Mouse (Mus musculus): ENCODE measurements around the gene Epb41.

Epb41 gene

DNA sequence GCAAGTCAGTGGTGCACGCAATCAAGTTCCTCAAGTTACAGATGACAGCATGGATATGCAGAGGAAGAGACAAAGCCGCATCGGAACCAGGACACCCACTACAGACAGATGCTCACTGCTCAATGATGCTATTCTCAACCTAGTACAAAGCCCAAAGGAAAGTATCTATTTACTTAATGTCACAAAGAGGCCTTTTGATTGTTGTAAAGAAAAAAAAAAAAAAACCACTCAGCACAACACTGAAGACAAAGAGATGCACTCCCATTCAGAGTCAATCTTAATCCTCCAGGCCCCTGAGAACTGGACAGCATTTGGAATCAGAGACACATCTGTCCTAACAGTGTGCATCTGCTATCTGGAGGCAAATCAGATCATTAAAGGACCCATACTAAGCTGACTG lies 63.5 kb downstream of the Epb41 start:
- no peak for DNase-seq (ENCODE audit: inconsistent age in 2 of 2, low spot score in 1 of 2)

- no peak for DNase-seq (ENCODE audit: inconsistent age in 2 of 2, low spot score in 1 of 2)
These were observed 64.7 kb downstream of the Epb41 start for GRCm38 (mm10) chr4:132010416-132010815.

GRCm38 (mm10) chr4:132008191-132008590 lies 66.9 kb downstream of the Epb41 start:
- no peak for DNase-seq (ENCODE audit: inconsistent age in 2 of 2, low spot score in 1 of 2)

DNA sequence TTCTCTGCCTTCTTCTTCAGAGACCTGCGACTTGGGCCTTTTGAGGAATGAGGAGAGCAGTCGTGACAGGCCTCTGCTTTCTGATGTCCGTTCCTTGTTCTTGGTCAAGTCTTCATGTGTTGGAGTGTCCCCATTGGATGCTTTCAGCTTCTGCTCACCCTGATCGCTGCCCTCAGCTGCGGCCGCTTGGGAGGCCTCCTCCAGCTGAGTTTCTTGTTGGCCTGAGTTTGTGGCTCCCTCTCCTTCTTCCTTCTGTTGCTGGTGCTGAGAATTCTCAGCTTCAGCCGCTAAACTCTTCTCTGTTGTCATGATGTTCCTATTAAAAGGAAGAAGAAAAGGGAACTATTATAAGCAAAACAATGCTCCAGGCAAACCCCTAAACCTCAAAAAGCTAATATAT lies 68.0 kb downstream of the Epb41 start:
- no peak for DNase-seq (ENCODE audit: inconsistent age in 2 of 2, low spot score in 1 of 2)

GRCm38 (mm10) chr4:131998641-131999040 lies 76.5 kb downstream of the Epb41 start:
- no peak for DNase-seq (ENCODE audit: inconsistent age in 2 of 2, low spot score in 1 of 2)

DNA sequence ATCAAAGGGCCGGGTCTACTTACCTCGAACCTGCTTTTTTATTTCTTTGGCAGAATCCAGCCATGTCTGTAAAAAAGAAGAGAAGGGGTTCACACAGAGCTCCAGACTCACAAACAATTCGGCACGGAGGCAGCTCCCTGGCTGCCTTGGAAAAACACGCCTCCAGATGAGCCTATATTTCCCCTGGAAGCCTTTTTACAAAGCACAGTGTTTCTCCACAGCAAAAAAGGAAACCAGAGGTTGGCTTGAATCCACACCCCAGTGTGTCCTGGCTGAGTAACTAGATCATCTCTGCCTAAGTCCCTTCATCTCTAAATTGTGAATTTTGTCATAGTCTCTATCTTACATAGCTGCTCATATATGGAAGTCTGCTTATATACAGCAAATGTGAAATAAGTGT lies 77.6 kb downstream of the Epb41 start:
- no peak for DNase-seq (ENCODE audit: inconsistent age in 2 of 2, low spot score in 1 of 2)

DNA sequence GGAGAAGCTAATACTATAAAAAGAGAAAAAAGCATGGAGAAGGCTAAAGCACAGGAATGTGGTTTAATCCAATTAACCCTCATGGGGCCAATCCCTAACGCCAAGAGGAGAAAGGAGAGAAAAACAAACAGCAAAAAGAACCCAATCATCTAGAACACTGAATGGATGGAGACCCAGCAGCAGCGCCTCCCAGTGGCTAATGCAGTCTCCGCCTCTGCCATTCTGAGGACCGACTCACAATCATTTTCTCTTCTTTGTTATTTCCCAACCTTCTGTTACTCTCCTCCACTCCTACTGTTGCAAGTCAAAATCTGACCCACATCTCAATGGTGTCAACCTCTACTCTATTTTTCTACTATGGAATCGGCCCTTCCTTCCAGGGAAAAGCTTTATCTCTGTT lies 78.1 kb downstream of the Epb41 start:
- DNase-seq (ENCODE audit: inconsistent age in 2 of 2, low spot score in 1 of 2): no peak

GRCm38 (mm10) chr4:131993792-131994191 lies 81.3 kb downstream of the Epb41 start:
- no peak for DNase-seq (ENCODE audit: inconsistent age in 2 of 2, low spot score in 1 of 2)

GRCm38 (mm10) chr4:131982881-131983538 lies 92.1 kb downstream of the Epb41 start:
- no peak for DNase-seq (ENCODE audit: inconsistent age in 2 of 2, low spot score in 1 of 2)

- no peak for DNase-seq (ENCODE audit: inconsistent age in 2 of 2, low spot score in 1 of 2)
These were observed 93.4 kb downstream of the Epb41 start for GRCm38 (mm10) chr4:131981755-131982154.

DNA sequence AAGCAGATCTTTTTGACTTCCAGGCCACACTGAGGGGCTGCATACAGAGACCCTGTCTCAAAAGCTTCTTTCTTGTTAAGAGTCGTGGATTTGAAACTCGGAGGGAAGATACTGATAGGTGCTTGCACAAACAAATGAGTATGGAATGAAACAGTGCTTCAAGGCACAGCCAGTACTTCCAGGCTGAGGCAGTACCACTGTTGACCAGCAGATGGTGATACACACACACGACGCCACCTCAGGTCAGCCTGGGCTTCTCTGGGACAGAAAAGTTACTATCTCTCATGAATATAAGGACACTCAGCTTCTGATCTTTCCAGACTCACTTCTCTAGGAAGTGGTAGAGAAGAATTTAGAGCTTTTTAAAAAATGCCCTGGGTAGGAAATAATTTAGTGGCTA lies 97.9 kb downstream of the Epb41 start:
- DNase-seq (ENCODE audit: inconsistent age in 2 of 2, low spot score in 1 of 2): peak; percentile 73 to 91

DNA sequence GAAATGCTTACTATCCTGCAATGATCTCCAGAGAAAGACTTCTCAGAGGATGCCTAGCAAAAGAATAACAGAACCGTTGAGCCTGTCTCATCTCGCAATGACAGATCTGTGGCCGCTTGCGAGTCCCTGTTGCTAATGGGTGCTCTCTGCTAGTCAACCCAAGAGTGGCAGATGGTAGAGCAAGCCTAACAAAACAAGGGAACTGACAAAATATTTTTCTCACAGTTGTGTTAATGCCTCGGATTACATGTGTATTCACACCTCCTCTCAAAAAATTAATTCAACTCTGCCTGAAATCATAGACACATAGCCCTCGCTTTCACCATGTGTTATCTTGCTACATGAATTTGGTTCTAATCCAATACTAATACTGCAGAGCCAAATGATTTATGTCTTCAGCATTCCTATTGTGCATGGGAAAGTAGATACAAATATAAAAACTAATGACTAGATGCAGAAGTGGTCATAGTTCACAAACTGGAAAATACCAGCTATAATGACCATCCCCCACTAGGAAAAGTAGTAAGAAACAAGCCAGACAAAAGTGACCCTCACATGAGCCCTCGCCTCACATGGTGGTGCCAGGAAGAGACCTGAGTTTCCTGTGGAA lies 104.8 kb downstream of the Epb41 start:
- no peak for DNase-seq (ENCODE audit: inconsistent age in 2 of 2, low spot score in 1 of 2)

DNA sequence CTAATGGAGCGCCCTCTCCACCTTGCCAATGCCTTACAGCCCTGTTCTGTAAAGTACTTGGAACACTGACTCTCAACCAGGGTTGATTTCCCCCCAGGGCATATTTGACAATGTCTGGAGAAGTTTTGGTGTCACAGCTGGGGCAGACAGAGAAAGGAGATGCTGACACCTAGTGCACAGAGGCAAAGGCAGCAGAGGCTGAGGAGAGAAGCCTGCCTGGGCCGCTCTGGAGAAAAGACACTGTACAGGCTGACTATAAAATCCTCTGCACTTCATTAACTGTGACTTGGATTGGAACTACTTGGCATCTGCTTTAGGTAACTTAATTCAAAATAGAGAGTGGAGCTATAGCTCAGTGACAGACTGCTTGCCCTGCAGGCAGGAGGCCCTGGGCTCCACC lies 106.2 kb downstream of the Epb41 start:
- peak in 1 of 2 experiments; percentile 37 for DNase-seq (ENCODE audit: inconsistent age in 2 of 2, low spot score in 1 of 2)

- peak in 1 of 2 experiments; percentile 38 for DNase-seq (ENCODE audit: inconsistent age in 2 of 2, low spot score in 1 of 2)
These were observed 118.0 kb downstream of the Epb41 start for GRCm38 (mm10) chr4:131957161-131957560.

- no peak for DNase-seq (ENCODE audit: inconsistent age in 2 of 2, low spot score in 1 of 2)
These were observed 124.5 kb downstream of the Epb41 start for GRCm38 (mm10) chr4:131950657-131951056.

DNA sequence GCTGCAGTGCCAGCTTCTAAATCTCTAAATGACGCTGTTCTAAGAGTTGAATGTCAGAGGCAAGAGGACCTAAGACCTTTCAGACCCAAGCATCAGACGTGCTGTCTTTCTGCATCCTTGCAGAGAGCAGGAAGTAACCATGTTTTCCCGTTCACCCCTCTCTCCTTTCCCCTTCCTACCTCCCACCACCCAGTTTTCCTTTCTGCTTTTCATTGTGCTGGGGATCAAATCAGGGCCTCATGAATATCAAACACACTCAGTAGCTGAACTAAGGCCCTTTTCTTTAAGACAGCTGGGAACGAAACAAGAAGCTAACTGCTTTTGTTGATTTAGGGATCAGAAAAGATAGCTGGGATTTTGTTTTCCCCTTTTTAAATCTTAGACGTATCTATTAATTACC lies 125.2 kb downstream of the Epb41 start:
- DNase-seq (ENCODE audit: inconsistent age in 2 of 2, low spot score in 1 of 2): no peak

DNA sequence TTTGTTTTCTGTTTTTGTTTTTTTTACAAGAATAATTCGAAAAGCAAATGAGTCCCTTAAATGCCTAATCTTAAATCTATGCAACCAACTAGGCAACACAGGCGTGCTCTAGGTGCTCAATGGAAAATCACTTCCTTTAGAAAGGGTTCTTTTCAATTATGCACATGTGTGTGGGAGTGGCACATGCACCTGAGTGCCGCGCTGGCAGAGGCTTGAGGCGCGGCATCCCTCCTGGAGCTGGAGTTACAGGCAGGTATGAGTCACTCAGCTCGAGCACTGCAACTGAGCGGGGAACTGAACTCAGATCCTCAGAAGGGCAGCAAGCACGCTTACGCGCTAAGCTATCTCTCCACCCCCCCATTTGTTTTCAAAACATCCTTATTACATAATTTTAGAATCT lies 127.3 kb downstream of the Epb41 start:
- DNase-seq (ENCODE audit: inconsistent age in 2 of 2, low spot score in 1 of 2): no peak

DNA sequence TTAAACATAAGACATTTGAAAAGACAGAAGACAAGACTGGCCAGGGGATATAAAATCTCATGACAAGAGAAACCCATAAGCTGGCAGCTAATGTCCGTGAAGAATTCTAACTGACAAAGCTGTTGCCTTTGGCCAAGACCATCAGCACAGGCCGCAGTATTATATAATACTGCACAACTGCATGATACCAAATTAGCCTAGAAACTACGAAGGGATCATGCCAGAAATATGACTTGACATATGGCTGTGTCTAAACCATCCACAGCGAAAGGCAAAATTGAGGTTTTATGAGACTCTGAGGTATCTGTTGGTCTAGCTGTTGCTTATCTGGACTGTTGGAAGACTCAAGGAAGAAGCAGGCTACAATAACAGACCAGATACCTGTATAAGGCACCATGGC lies 134.3 kb downstream of the Epb41 start:
- DNase-seq (ENCODE audit: inconsistent age in 2 of 2, low spot score in 1 of 2): no peak

DNA sequence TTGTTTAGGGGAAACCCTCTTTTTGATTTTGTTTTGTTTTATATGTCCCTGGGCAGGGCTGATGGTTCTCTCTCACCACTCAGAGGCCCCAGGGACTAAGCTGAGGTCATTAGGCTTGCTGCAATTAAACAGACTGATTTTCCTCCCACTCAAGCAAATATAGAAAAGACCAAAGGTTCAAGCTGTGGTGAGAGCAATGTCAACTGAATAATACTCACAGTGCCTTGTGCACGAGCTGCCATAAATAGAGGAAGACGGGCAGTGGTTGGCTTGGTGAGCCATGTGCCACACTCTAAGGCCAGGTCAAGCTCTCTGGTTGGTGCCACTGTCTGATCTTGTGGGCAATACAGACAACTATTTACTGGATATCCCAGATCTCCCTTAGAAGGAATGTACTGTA lies 135.7 kb downstream of the Epb41 start:
- DNase-seq (ENCODE audit: inconsistent age in 2 of 2, low spot score in 1 of 2): peak in 1 of 2 experiments; percentile 41

DNA sequence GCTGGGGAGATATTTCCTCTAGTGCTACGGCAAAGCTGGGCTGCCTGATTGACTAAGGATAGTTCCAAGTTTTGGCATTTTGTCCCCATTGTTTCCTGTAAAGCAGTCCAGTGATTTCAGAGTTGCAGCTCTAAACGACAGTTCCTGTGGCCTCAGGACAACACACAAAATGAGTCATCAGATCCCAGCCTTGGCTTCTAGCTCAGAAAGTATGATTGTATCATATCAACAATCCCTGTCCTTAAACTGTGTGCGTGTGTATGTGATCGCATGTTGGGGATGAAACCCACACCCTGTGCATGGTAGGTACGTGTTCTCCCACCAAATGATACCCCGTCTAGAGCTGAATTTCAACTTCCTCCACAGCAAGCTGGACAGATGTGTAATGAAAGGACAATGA lies 146.0 kb downstream of the Epb41 start:
- DNase-seq (ENCODE audit: inconsistent age in 2 of 2, low spot score in 1 of 2): peak in 1 of 2 experiments; percentile 81

DNA sequence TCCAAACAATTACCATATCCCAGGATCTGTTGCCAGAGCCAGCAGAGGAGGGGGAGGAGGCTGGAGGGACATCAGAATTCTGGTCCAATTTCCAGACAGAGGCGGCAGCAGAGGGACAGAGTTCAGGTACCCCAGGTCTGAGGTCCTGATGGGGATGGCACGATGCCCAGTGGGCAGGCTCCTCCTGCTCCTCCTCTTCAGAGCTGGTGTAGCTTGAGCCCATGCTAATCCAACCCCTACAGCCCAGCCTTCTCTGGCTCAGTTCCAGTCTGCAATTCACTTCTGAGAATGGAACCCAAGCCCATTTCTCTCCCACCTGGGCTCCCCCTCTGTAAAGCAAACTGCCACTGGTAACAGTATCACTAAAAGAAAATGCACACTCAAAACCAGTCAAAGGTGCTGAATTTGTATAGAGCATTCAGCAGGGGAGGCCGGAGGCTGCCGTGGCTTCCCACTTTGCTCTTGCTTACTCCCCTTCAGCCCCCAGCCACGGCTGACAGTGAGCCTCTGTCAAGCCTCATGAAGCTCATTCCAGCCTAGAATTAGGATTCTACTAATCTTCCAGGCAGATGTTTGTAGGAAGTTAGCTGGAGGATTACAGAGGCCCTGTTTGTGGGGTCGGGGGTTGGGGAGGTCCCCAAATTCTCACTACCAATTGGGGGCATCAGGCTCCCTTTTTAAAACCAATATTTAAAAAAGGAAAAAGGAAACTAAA lies 150.9 kb downstream of the Epb41 start:
- DNase-seq (ENCODE audit: inconsistent age in 2 of 2, low spot score in 1 of 2): peak in 1 of 2 experiments; percentile 65

- no peak for DNase-seq (ENCODE audit: inconsistent age in 2 of 2, low spot score in 1 of 2)
These were observed 152.7 kb downstream of the Epb41 start for GRCm38 (mm10) chr4:131922404-131922803.
